Mouse (Mus musculus) adipocyte (in vitro differentiated cells): ENCODE data around the gene Nt5c2.

Experiments used
- DNase-seq: peaks from one replicate; pipeline ENCODE4 v3.0.0-alpha.2; 2016; ENCODE audit warnings: low spot score

The Nt5c2 gene

GRCm38 (mm10) chr19:46928136-46928535 lies 86.8 kb downstream of the Nt5c2 start:
- DNase-seq = no peak

- DNase-seq = no peak
These were observed 88.0 kb downstream of the Nt5c2 start for GRCm38 (mm10) chr19:46926951-46927350.

- DNase-seq = no peak
These were observed 88.6 kb downstream of the Nt5c2 start for GRCm38 (mm10) chr19:46926357-46926756.

- no peak for DNase-seq
These were observed 94.4 kb downstream of the Nt5c2 start for GRCm38 (mm10) chr19:46920571-46920970.

- DNase-seq = peak; percentile 74
These were observed 99.4 kb downstream of the Nt5c2 start for GRCm38 (mm10) chr19:46915406-46916080.

- DNase-seq = no peak
These were observed 101.3 kb downstream of the Nt5c2 start for GRCm38 (mm10) chr19:46913626-46914025.

GRCm38 (mm10) chr19:46911492-46911891 lies 103.5 kb downstream of the Nt5c2 start:
- no peak for DNase-seq

- peak; percentile 82 for DNase-seq
These were observed 106.0 kb downstream of the Nt5c2 start for GRCm38 (mm10) chr19:46908977-46909376.

GRCm38 (mm10) chr19:46908207-46908606 lies 106.7 kb downstream of the Nt5c2 start:
- DNase-seq = no peak

- DNase-seq = no peak
These were observed 109.0 kb downstream of the Nt5c2 start for GRCm38 (mm10) chr19:46905971-46906370.

- no peak for DNase-seq
These were observed 109.6 kb downstream of the Nt5c2 start for GRCm38 (mm10) chr19:46905383-46905782.

GRCm38 (mm10) chr19:46904907-46905306 lies 110.0 kb downstream of the Nt5c2 start:
- DNase-seq = no peak

- no peak for DNase-seq
These were observed 111.6 kb downstream of the Nt5c2 start for GRCm38 (mm10) chr19:46903379-46903778.

- DNase-seq = peak; percentile 80
These were observed 113.6 kb downstream of the Nt5c2 start for GRCm38 (mm10) chr19:46901323-46901722.

- no peak for DNase-seq
These were observed 114.2 kb downstream of the Nt5c2 start for GRCm38 (mm10) chr19:46900786-46901185.

GRCm38 (mm10) chr19:46899871-46900270 lies 115.1 kb downstream of the Nt5c2 start:
- DNase-seq = no peak

GRCm38 (mm10) chr19:46899306-46899705 lies 115.6 kb downstream of the Nt5c2 start:
- DNase-seq = peak; percentile 30

- no peak for DNase-seq
These were observed 116.7 kb downstream of the Nt5c2 start for GRCm38 (mm10) chr19:46898222-46898621.

GRCm38 (mm10) chr19:46897135-46897534 lies 117.8 kb downstream of the Nt5c2 start:
- no peak for DNase-seq

GRCm38 (mm10) chr19:46893484-46893883 lies 121.5 kb downstream of the Nt5c2 start:
- DNase-seq = no peak

GRCm38 (mm10) chr19:46892856-46893255 lies 122.1 kb downstream of the Nt5c2 start:
- no peak for DNase-seq

- DNase-seq = no peak
These were observed 124.3 kb downstream of the Nt5c2 start for GRCm38 (mm10) chr19:46890657-46891056.

GRCm38 (mm10) chr19:46889666-46890065 lies 125.3 kb downstream of the Nt5c2 start:
- DNase-seq = no peak

- DNase-seq = no peak
These were observed 127.0 kb downstream of the Nt5c2 start for GRCm38 (mm10) chr19:46887811-46888527.
